Mouse (Mus musculus): ENCODE measurements around the gene Hist3h2ba. TPM values are rescaled to one million over a fixed set of nuclear protein-coding genes. Genes with fewer than 3 reads are reported as not detected.
A peak's percentile ranks its signal among the peaks of the same experiment; 100 is the strongest.

Hist3h2ba gene
- polyA plus RNA-seq, 1 experiment from 2014 or later = 2.6 TPM

- no peak for TF ChIP-seq CTCF (IDR thresholded peaks at IDR 0.05)
- no peak for TF ChIP-seq EP300 (IDR thresholded peaks at IDR 0.05)
- no peak for ATAC-seq
- Histone ChIP-seq H3K4me2 (replicated peaks; ENCODE audit: low read depth, low read length) (no peak overlapping the region), H3K36me3 (ENCODE audit: insufficient read depth, low read length) (no peaks in the 10 kb centered on the region), H3K9ac (replicated peaks; ENCODE audit: low read depth) (no peak overlapping the region), H3K4me3 (ENCODE audit: low read depth, low read length) (no peak overlapping the region), H3K9me3 (ENCODE audit: low read length) (no peaks in the 10 kb centered on the region), H3K27ac (ENCODE audit: low read length) (no peak overlapping the region), H3K4me1 (ENCODE audit: insufficient read depth, low read depth, low read length) (peaks cover 8% of the 10 kb centered on the region; the same call in 1 of the 2 replicates), H3K27me3 (replicated peaks; ENCODE audit: insufficient read depth, low read length) (peaks cover 13% of the 10 kb centered on the region)
- DNase-seq (ENCODE audit: low spot score) = no peak
- WGBS = 42% methylated on average over 12 of the region's 12 CpGs
These were observed 16.5 kb downstream of the Hist3h2ba start for GRCm38 (mm10) chr11:58965001-58965760.

GRCm38 (mm10) chr11:58967346-58967745, 18.6 kb downstream of the Hist3h2ba start:
- H3K4me3 ChIP-seq (ENCODE audit: low read depth, low read length) = no peak overlapping the region
- 0 out of 2 replicates have a peak, but pooled peaks cover under 1% of the 10 kb centered on the region for H3K27me3 ChIP-seq (replicated peaks; ENCODE audit: insufficient read depth, low read length)
- peaks cover 8% of the 10 kb centered on the region; the same call in 1 of the 2 replicates for H3K4me1 ChIP-seq (ENCODE audit: insufficient read depth, low read depth, low read length)
- no peak overlapping the region for H3K9ac ChIP-seq (replicated peaks; ENCODE audit: low read depth)
- no peak overlapping the region for H3K27ac ChIP-seq (ENCODE audit: low read length)
- DNase-seq (ENCODE audit: low spot score) (peak; percentile 60), ATAC-seq (no peak)
- TF ChIP-seq CTCF (IDR thresholded peaks at IDR 0.05) (peak; percentile 78), EP300 (IDR thresholded peaks at IDR 0.05) (no peak)
- no peaks in the 10 kb centered on the region for H3K9me3 ChIP-seq (ENCODE audit: low read length)
- H3K4me2 ChIP-seq (replicated peaks; ENCODE audit: low read depth, low read length) = no peak overlapping the region
- 100% methylated on average over 1 of the region's 1 CpGs for WGBS
- H3K36me3 ChIP-seq (ENCODE audit: insufficient read depth, low read length) = no peaks in the 10 kb centered on the region

- Histone ChIP-seq H3K27ac (ENCODE audit: low read length) (peak overlapping the region; percentile 72; the same call in 1 of the 2 replicates), H3K36me3 (ENCODE audit: insufficient read depth, low read length) (no peaks in the 10 kb centered on the region), H3K4me1 (ENCODE audit: insufficient read depth, low read depth, low read length) (peaks cover 8% of the 10 kb centered on the region; the same call in 1 of the 2 replicates), H3K9ac (replicated peaks; ENCODE audit: low read depth) (no peak overlapping the region), H3K9me3 (ENCODE audit: low read length) (no peaks in the 10 kb centered on the region), H3K4me3 (ENCODE audit: low read depth, low read length) (no peak overlapping the region), H3K27me3 (replicated peaks; ENCODE audit: insufficient read depth, low read length) (no peaks in the 10 kb centered on the region), H3K4me2 (replicated peaks; ENCODE audit: low read depth, low read length) (no peak overlapping the region)
- 70% methylated on average over 7 of the region's 7 CpGs for WGBS
- no peak for ATAC-seq
- no peak for DNase-seq (ENCODE audit: low spot score)
- TF ChIP-seq CTCF (IDR thresholded peaks at IDR 0.05) (no peak), EP300 (IDR thresholded peaks at IDR 0.05) (no peak)
These were observed 19.8 kb downstream of the Hist3h2ba start for GRCm38 (mm10) chr11:58968551-58968950.

DNA sequence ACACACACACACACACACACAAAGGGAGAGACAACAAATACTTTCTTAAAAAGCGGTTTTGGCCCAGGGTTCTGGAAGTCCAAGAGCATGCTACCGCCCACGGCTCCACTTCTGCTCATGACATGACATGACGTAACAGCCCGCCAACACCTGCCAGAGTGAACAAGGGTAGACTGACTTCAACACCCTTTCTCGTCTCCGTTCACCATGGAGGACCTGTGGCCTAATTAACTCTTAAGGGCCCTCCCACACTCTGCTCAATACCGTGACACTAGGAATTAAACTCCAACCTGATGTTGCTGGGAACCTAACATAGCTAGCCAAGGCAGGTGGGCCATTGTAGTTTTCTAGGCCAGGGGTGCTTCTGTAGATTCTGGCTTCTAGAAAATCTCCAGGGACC, 20.3 kb downstream of the Hist3h2ba start:
- no peak for DNase-seq (ENCODE audit: low spot score)
- Histone ChIP-seq H3K36me3 (ENCODE audit: insufficient read depth, low read length) (no peaks in the 10 kb centered on the region), H3K4me2 (replicated peaks; ENCODE audit: low read depth, low read length) (no peak overlapping the region), H3K27ac (ENCODE audit: low read length) (peak overlapping the region; percentile 72), H3K9ac (replicated peaks; ENCODE audit: low read depth) (no peak overlapping the region), H3K4me1 (ENCODE audit: insufficient read depth, low read depth, low read length) (peaks cover 8% of the 10 kb centered on the region), H3K9me3 (ENCODE audit: low read length) (no peaks in the 10 kb centered on the region), H3K4me3 (ENCODE audit: low read depth, low read length) (no peak overlapping the region), H3K27me3 (replicated peaks; ENCODE audit: insufficient read depth, low read length) (no peaks in the 10 kb centered on the region)
- TF ChIP-seq CTCF (IDR thresholded peaks at IDR 0.05) (no peak), EP300 (IDR thresholded peaks at IDR 0.05) (no peak)
- ATAC-seq = no peak
- WGBS = 51% methylated on average over 8 of the region's 8 CpGs

GRCm38 (mm10) chr11:58969659-58970058, 20.9 kb downstream of the Hist3h2ba start:
- peak; percentile 94 for ATAC-seq
- Histone ChIP-seq H3K9me3 (ENCODE audit: low read length) (no peaks in the 10 kb centered on the region), H3K4me2 (replicated peaks; ENCODE audit: low read depth, low read length) (no peak overlapping the region), H3K4me3 (ENCODE audit: low read depth, low read length) (no peak overlapping the region), H3K27ac (ENCODE audit: low read length) (peak overlapping the region; percentile 72), H3K9ac (replicated peaks; ENCODE audit: low read depth) (no peak overlapping the region), H3K4me1 (ENCODE audit: insufficient read depth, low read depth, low read length) (peaks cover 8% of the 10 kb centered on the region), H3K36me3 (ENCODE audit: insufficient read depth, low read length) (no peaks in the 10 kb centered on the region), H3K27me3 (replicated peaks; ENCODE audit: insufficient read depth, low read length) (no peaks in the 10 kb centered on the region)
- TF ChIP-seq EP300 (IDR thresholded peaks at IDR 0.05) (no peak), CTCF (IDR thresholded peaks at IDR 0.05) (no peak)
- WGBS = 51% methylated on average over 6 of the region's 6 CpGs
- peak; percentile 90 for DNase-seq (ENCODE audit: low spot score)

- Histone ChIP-seq H3K27me3 (replicated peaks; ENCODE audit: insufficient read depth, low read length) (no peaks in the 10 kb centered on the region), H3K9me3 (ENCODE audit: low read length) (no peaks in the 10 kb centered on the region), H3K4me1 (ENCODE audit: insufficient read depth, low read depth, low read length) (peaks cover 8% of the 10 kb centered on the region), H3K36me3 (ENCODE audit: insufficient read depth, low read length) (no peaks in the 10 kb centered on the region), H3K4me2 (replicated peaks; ENCODE audit: low read depth, low read length) (no peak overlapping the region), H3K27ac (ENCODE audit: low read length) (no peak overlapping the region), H3K4me3 (ENCODE audit: low read depth, low read length) (no peak overlapping the region), H3K9ac (replicated peaks; ENCODE audit: low read depth) (no peak overlapping the region)
- DNase-seq (ENCODE audit: low spot score) (no peak), ATAC-seq (no peak)
- TF ChIP-seq EP300 (IDR thresholded peaks at IDR 0.05) (no peak), CTCF (IDR thresholded peaks at IDR 0.05) (0 out of 2 replicates have a peak, but pooled peaks have one; percentile 11)
- 82% methylated on average over 21 of the region's 21 CpGs for WGBS
These were observed 22.3 kb downstream of the Hist3h2ba start for GRCm38 (mm10) chr11:58970831-58971530.

Data from lung, postnatal 0 days (tissue).